Mouse (Mus musculus) liver, adult 2 months (tissue): ENCODE results near the gene Tagap. TPM values are rescaled to one million over a fixed set of nuclear protein-coding genes. Genes with fewer than 3 reads are reported as not detected.

Experiments
- DNase-seq: peaks from one replicate; pipeline ENCODE4 v3.0.0-alpha.2; 2011; ENCODE audit warnings: low read depth, low spot score; ENCODE audit errors: extremely low read depth
- H3K27ac ChIP-seq: fragments of 200-500 bp; replicated peaks from 2 replicates; pipeline ENCODE4 v1.5.1; 2012; ENCODE audit warnings: low read depth, mild to moderate bottlenecking, control low read depth, inconsistent platforms, low read length; ENCODE audit not compliant: insufficient read depth
- H3K27me3 ChIP-seq: fragments of 200-500 bp; 2 replicates; pipeline ENCODE4 v1.6.1; 2012; ENCODE audit warnings: mild to moderate bottlenecking, moderate library complexity, low read length, inconsistent platforms; ENCODE audit not compliant: control insufficient read depth, insufficient read depth
- H3K36me3 ChIP-seq: fragments of 200-500 bp; 2 replicates; pipeline ENCODE4 v1.6.1; 2012; ENCODE audit warnings: low read length, inconsistent platforms; ENCODE audit not compliant: control insufficient read depth, insufficient read depth
- H3K4me1 ChIP-seq: fragments of 200-500 bp; 2 replicates; pipeline ENCODE4 v1.6.1; 2011; ENCODE audit warnings: low read length; ENCODE audit not compliant: control insufficient read depth, insufficient read depth
- H3K4me3 ChIP-seq: fragments of 200-500 bp; 2 replicates; pipeline ENCODE4 v1.5.1; 2011; ENCODE audit warnings: low read depth, mild to moderate bottlenecking, control low read depth, low read length, moderate library complexity; ENCODE audit not compliant: insufficient read depth
- H3K79me2 ChIP-seq: fragments of 200-500 bp; 2 replicates; pipeline ENCODE4 v1.6.1; 2012; ENCODE audit warnings: inconsistent platforms, mild to moderate bottlenecking, low read length, moderate library complexity; ENCODE audit not compliant: control insufficient read depth, insufficient read depth
- H3K9ac ChIP-seq: fragments of 200-500 bp; 2 replicates; pipeline ENCODE4 v1.6.1; 2012; ENCODE audit warnings: low read depth, mild to moderate bottlenecking, control low read depth, inconsistent platforms, low read length
- CTCF ChIP-seq: fragments of 200-500 bp; IDR thresholded peaks from 2 replicates; pipeline ENCODE4 v1.5.1; 2011; ENCODE audit warnings: low read depth, low read length, control low read depth
- POLR2A ChIP-seq: fragments of 200-500 bp; IDR thresholded peaks from 2 replicates; pipeline ENCODE4 v1.6.1; 2011; ENCODE audit warnings: low read length, control low read depth; ENCODE audit not compliant: insufficient read depth; ENCODE audit errors: extremely low read depth
- WGBS: fragments of 180-500 bp; shearing (Covaris S2); methylation state at CpG from one replicate; pipeline ENCODE4 v1.1.7; 2018; 5-methylcytosine and 5-hydroxymethylcytosine counted together
- polyA plus RNA-seq: library from polyadenylated mRNA; depleted of rRNA; stranded (reverse); fragments of >200 nt; gene quantifications from 2 replicates; pipeline ENCODE4 v1.2.3, GENCODE M21; 2012
- total RNA-seq: library from RNA; depleted of rRNA; stranded (reverse); fragments of >200 nt; gene quantifications from 2 replicates; pipeline ENCODE4 v1.2.3, GENCODE M21; 2014

Gene Tagap
- total and polyA plus RNA-seq, 2 experiments: 0.28 to 0.51 TPM

GRCm38 (mm10) chr17:7884606-7885005 lies 41.2 kb upstream of the Tagap start:
- TF ChIP-seq CTCF: no peak
- TF ChIP-seq POLR2A: no peak
- H3K36me3 ChIP-seq: no peaks in the 10 kb centered on the region
- no peak overlapping the region for H3K4me3 ChIP-seq
- H3K27me3 ChIP-seq: no peaks in the 10 kb centered on the region
- H3K27ac ChIP-seq: no peak overlapping the region
- 78% methylated on average over 10 of the region's 10 CpGs for WGBS
- no peaks in the 10 kb centered on the region for H3K4me1 ChIP-seq
- no peak for DNase-seq
- H3K9ac ChIP-seq: no peak overlapping the region
- H3K79me2 ChIP-seq: no peaks in the 10 kb centered on the region

- Histone ChIP-seq H3K4me3 (no peak overlapping the region), H3K36me3 (no peaks in the 10 kb centered on the region), H3K27ac (no peak overlapping the region), H3K27me3 (no peaks in the 10 kb centered on the region), H3K4me1 (no peaks in the 10 kb centered on the region), H3K9ac (no peak overlapping the region), H3K79me2 (no peaks in the 10 kb centered on the region)
- no peak for DNase-seq
- WGBS: 81% methylated on average over 20 of the region's 20 CpGs
- TF ChIP-seq CTCF (no peak), POLR2A (no peak)
Observed at GRCm38 (mm10) chr17:7887071-7887815, 38.6 kb upstream of the Tagap start.

GRCm38 (mm10) chr17:7888291-7888690 lies 37.5 kb upstream of the Tagap start:
- 93% methylated on average over 6 of the region's 6 CpGs for WGBS
- Histone ChIP-seq H3K4me1 (no peaks in the 10 kb centered on the region), H3K9ac (no peak overlapping the region), H3K4me3 (no peak overlapping the region), H3K27ac (no peak overlapping the region), H3K27me3 (no peaks in the 10 kb centered on the region), H3K36me3 (no peaks in the 10 kb centered on the region), H3K79me2 (no peaks in the 10 kb centered on the region)
- no peak for TF ChIP-seq POLR2A
- no peak for TF ChIP-seq CTCF
- DNase-seq: no peak

- 87% methylated on average over 9 of the region's 9 CpGs for WGBS
- no peak for DNase-seq
- H3K36me3 ChIP-seq: no peaks in the 10 kb centered on the region
- no peaks in the 10 kb centered on the region for H3K79me2 ChIP-seq
- no peak for TF ChIP-seq CTCF
- no peak for TF ChIP-seq POLR2A
- no peak overlapping the region for H3K9ac ChIP-seq
- no peaks in the 10 kb centered on the region for H3K27me3 ChIP-seq
- no peak overlapping the region for H3K27ac ChIP-seq
- H3K4me3 ChIP-seq: no peak overlapping the region
- H3K4me1 ChIP-seq: no peaks in the 10 kb centered on the region
Observed at GRCm38 (mm10) chr17:7889026-7889425, 36.8 kb upstream of the Tagap start.

- Histone ChIP-seq H3K27me3 (no peaks in the 10 kb centered on the region), H3K4me3 (no peak overlapping the region), H3K9ac (no peak overlapping the region), H3K4me1 (no peaks in the 10 kb centered on the region), H3K36me3 (no peaks in the 10 kb centered on the region), H3K79me2 (no peaks in the 10 kb centered on the region), H3K27ac (no peak overlapping the region)
- no peak for DNase-seq
- 76% methylated on average over 8 of the region's 8 CpGs for WGBS
- no peak for TF ChIP-seq CTCF
- TF ChIP-seq POLR2A: no peak
Observed at GRCm38 (mm10) chr17:7892676-7893075, 33.1 kb upstream of the Tagap start.

- no peak overlapping the region for H3K27ac ChIP-seq
- no peaks in the 10 kb centered on the region for H3K79me2 ChIP-seq
- no peak overlapping the region for H3K4me3 ChIP-seq
- no peak overlapping the region for H3K9ac ChIP-seq
- no peaks in the 10 kb centered on the region for H3K36me3 ChIP-seq
- WGBS: 90% methylated on average over 3 of the region's 3 CpGs
- no peaks in the 10 kb centered on the region for H3K27me3 ChIP-seq
- TF ChIP-seq CTCF (no peak), POLR2A (no peak)
- H3K4me1 ChIP-seq: no peaks in the 10 kb centered on the region
- DNase-seq: no peak
Observed at GRCm38 (mm10) chr17:7894094-7894493, 31.7 kb upstream of the Tagap start.
